Mouse (Mus musculus): Measurements from ENCODE around the gene Hadha. TPM values are rescaled to one million over a fixed set of nuclear protein-coding genes. Genes with fewer than 3 reads are reported as not detected.

Gene Hadha
- total RNA-seq, 1 experiment: 102 TPM

DNA sequence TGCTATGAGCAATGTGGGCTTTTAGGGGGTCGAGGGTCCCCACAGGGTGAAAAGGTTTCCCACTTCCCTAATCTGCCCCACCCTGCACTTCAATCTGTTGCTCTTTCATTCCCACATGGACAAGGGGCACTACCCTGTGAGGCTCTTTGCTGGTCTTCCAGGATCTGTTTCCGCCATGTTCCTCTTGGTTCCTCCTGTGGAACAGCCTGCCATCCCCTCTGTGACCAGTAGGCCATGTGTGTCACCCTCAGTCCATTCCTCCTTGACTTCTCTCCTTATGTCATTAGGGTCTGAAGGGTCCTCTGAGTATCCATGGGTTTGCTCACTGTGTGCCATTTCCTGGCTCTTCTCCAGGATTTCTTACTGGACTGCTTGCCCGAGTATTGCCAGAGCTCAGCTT, 43.2 kb downstream of the Hadha start:
- Histone ChIP-seq H3K4me3 (ENCODE audit: insufficient read depth in 1 of 2, low read depth in 1 of 2, low read length in 2 of 2, poor library complexity in 1 of 2, severe bottlenecking in 1 of 2) (0 out of 4 replicates have a peak overlapping the region, but pooled peaks of 1 of the 2 experiments have one; percentile 43), H3K27ac (ENCODE audit: insufficient read depth, low read depth, low read length, poor library complexity, severe bottlenecking) (no peak overlapping the region), H3K9ac (ENCODE audit: insufficient read depth, low read depth, low read length, poor library complexity, severe bottlenecking) (no peak overlapping the region), H3K36me3 (ENCODE audit: control insufficient read depth, insufficient read depth, low read length, poor library complexity, severe bottlenecking) (no peaks in the 10 kb centered on the region), H3K4me1 (ENCODE audit: control insufficient read depth in 2 of 2, insufficient read depth in 2 of 2, low read length in 2 of 2, poor library complexity in 1 of 2) (peaks cover 0 to 21% of the 10 kb centered on the region in 2 experiments; a peak in 3 of 4 replicates), H3K9me3 (ENCODE audit: control insufficient read depth, insufficient read depth, low read depth, low read length) (no peaks in the 10 kb centered on the region)
- in situ Hi-C loops (cut with MboI; ENCODE audit: low sequenced_read_pairs in 2 of 2, unreplicated experiment in 2 of 2): no loop called here
- no peak for DNase-seq (ENCODE audit: low read depth, low spot score)
- no peak for TF ChIP-seq MAFK (IDR thresholded peaks at IDR 0.05; ENCODE audit: insufficient read depth, low read depth, low read length)

DNA sequence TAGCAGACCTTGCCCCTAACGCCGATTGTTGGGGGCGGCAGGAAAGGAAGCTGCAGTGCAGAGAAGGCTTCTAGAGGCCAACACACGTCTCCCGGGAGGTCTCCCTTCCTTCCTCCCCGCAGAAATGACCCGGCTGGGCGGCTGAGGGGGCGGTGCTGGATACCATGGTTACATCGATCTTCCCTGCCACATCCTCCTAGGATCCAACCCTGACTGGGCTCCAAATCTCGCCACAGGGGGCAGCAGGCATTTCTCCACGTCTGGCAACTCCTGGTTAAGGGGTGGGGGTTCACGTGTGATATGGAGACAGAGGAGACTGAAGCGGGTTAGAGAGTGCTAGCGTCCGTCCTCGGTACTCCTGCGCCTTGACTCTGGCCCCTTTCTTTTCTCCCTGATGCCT, 43.8 kb downstream of the Hadha start:
- H3K4me1 ChIP-seq (ENCODE audit: control insufficient read depth in 2 of 2, insufficient read depth in 2 of 2, low read length in 2 of 2, poor library complexity in 1 of 2): peaks cover 0 to 24% of the 10 kb centered on the region in 2 experiments; a peak in 3 of 4 replicates
- TF ChIP-seq MAFK (IDR thresholded peaks at IDR 0.05; ENCODE audit: insufficient read depth, low read depth, low read length) (no peak), ZNF384 (IDR thresholded peaks at IDR 0.05; ENCODE audit: low read depth, low read length) (no peak), HCFC1 (IDR thresholded peaks at IDR 0.05; ENCODE audit: borderline replicate concordance, insufficient read depth, low read length) (no peak), ZC3H11A (IDR thresholded peaks at IDR 0.05; ENCODE audit: borderline replicate concordance, low read depth, low read length) (no peak), CHD2 (IDR thresholded peaks at IDR 0.05; ENCODE audit: low read depth, low read length) (no peak)
- no peaks in the 10 kb centered on the region for H3K36me3 ChIP-seq (ENCODE audit: control insufficient read depth, insufficient read depth, low read length, poor library complexity, severe bottlenecking)
- no peak overlapping the region for H3K27ac ChIP-seq (ENCODE audit: insufficient read depth, low read depth, low read length, poor library complexity, severe bottlenecking)
- H3K9ac ChIP-seq (ENCODE audit: insufficient read depth, low read depth, low read length, poor library complexity, severe bottlenecking): no peak overlapping the region
- no peaks in the 10 kb centered on the region for H3K9me3 ChIP-seq (ENCODE audit: control insufficient read depth, insufficient read depth, low read depth, low read length)
- peak; percentile 60 for DNase-seq (ENCODE audit: low read depth, low spot score)
- peak overlapping the region; percentile 8 to 43; a peak in 2 of 4 replicates for H3K4me3 ChIP-seq (ENCODE audit: insufficient read depth in 1 of 2, low read depth in 1 of 2, low read length in 2 of 2, poor library complexity in 1 of 2, severe bottlenecking in 1 of 2)
- in situ Hi-C loops (cut with MboI; ENCODE audit: low sequenced_read_pairs in 2 of 2, unreplicated experiment in 2 of 2): no loop called here

DNA sequence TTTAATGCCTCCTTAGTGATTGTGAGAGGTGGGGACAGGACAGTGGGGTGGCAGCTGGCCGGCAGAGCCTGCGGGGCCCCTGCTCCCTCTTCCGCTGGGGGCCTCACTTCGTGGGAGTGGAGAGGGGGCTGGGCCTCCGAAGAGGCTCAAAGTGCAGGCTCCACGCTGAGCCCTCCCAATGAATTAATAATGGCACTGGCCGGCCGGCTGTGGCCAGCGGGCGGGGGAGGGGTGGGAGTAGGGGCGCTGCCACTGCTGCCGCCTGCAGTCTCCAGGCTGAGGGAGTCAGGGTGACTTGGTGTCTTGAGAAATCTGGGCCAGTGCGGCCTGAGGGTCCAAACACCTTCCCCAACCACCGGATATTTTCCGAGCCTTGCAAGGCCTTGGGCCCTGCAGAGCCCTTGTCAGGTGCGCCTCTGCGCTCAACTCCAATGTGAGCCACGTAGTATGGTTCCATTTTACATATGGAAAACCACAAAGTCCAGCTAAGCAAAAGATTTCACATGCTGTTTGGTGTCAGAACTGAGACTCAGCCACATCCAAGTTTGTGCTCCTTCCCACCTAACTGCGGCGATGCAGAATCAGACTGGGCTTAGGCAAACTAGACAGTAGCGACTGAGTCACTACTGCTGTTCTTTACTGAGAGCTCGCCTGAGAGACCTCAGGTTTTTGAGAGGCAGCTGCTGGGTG, 44.4 kb downstream of the Hadha start:
- H3K4me1 ChIP-seq (ENCODE audit: control insufficient read depth in 2 of 2, insufficient read depth in 2 of 2, low read length in 2 of 2, poor library complexity in 1 of 2): peaks cover 0 to 28% of the 10 kb centered on the region in 2 experiments; a peak in 3 of 4 replicates
- H3K9me3 ChIP-seq (ENCODE audit: control insufficient read depth, insufficient read depth, low read depth, low read length): no peaks in the 10 kb centered on the region
- no peak overlapping the region for H3K27ac ChIP-seq (ENCODE audit: insufficient read depth, low read depth, low read length, poor library complexity, severe bottlenecking)
- in situ Hi-C loops (cut with MboI; ENCODE audit: low sequenced_read_pairs in 2 of 2, unreplicated experiment in 2 of 2): no loop called here
- no peak overlapping the region for H3K9ac ChIP-seq (ENCODE audit: insufficient read depth, low read depth, low read length, poor library complexity, severe bottlenecking)
- no peak for DNase-seq (ENCODE audit: low read depth, low spot score)
- TF ChIP-seq CHD2 (IDR thresholded peaks at IDR 0.05; ENCODE audit: low read depth, low read length): no peak
- TF ChIP-seq HCFC1 (IDR thresholded peaks at IDR 0.05; ENCODE audit: borderline replicate concordance, insufficient read depth, low read length): no peak
- no peak for TF ChIP-seq ZC3H11A (IDR thresholded peaks at IDR 0.05; ENCODE audit: borderline replicate concordance, low read depth, low read length)
- no peak for TF ChIP-seq ZNF384 (IDR thresholded peaks at IDR 0.05; ENCODE audit: low read depth, low read length)
- TF ChIP-seq MAFK (IDR thresholded peaks at IDR 0.05; ENCODE audit: insufficient read depth, low read depth, low read length): no peak
- peak overlapping the region in 1 of 2 experiments; percentile 13; a peak in 1 of 4 replicates for H3K4me3 ChIP-seq (ENCODE audit: insufficient read depth in 1 of 2, low read depth in 1 of 2, low read length in 2 of 2, poor library complexity in 1 of 2, severe bottlenecking in 1 of 2)
- H3K36me3 ChIP-seq (ENCODE audit: control insufficient read depth, insufficient read depth, low read length, poor library complexity, severe bottlenecking): no peaks in the 10 kb centered on the region

DNA sequence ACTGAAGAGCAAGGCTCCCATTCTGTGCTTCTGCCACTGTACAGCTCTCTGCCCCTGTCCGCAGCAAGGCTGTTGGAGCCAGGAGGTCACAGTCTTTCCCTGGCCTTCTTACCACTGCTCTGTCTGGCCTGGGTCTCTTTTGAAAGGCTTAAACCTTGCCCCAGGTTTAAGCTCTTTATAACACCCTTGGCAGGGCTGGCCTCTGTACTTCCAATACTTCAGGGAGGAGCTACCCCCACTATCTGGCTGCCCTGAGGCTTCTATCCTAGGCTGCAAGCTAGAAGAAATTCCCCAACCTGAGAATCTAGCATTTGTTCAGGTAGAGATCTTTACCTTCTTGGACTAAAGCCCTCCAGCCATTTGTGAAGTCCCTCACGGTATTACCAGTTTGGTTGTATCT, 45.1 kb downstream of the Hadha start:
- Histone ChIP-seq H3K4me3 (ENCODE audit: insufficient read depth in 1 of 2, low read depth in 1 of 2, low read length in 2 of 2, poor library complexity in 1 of 2, severe bottlenecking in 1 of 2) (no peak overlapping the region), H3K9ac (ENCODE audit: insufficient read depth, low read depth, low read length, poor library complexity, severe bottlenecking) (no peak overlapping the region), H3K9me3 (ENCODE audit: control insufficient read depth, insufficient read depth, low read depth, low read length) (no peaks in the 10 kb centered on the region), H3K36me3 (ENCODE audit: control insufficient read depth, insufficient read depth, low read length, poor library complexity, severe bottlenecking) (no peaks in the 10 kb centered on the region), H3K4me1 (ENCODE audit: control insufficient read depth in 2 of 2, insufficient read depth in 2 of 2, low read length in 2 of 2, poor library complexity in 1 of 2) (peaks cover 0 to 28% of the 10 kb centered on the region in 2 experiments; a peak in 3 of 4 replicates), H3K27ac (ENCODE audit: insufficient read depth, low read depth, low read length, poor library complexity, severe bottlenecking) (no peak overlapping the region)
- no peak for TF ChIP-seq MAFK (IDR thresholded peaks at IDR 0.05; ENCODE audit: insufficient read depth, low read depth, low read length)
- no peak for TF ChIP-seq ZC3H11A (IDR thresholded peaks at IDR 0.05; ENCODE audit: borderline replicate concordance, low read depth, low read length)
- TF ChIP-seq HCFC1 (IDR thresholded peaks at IDR 0.05; ENCODE audit: borderline replicate concordance, insufficient read depth, low read length): no peak
- no peak for TF ChIP-seq ZNF384 (IDR thresholded peaks at IDR 0.05; ENCODE audit: low read depth, low read length)
- TF ChIP-seq CHD2 (IDR thresholded peaks at IDR 0.05; ENCODE audit: low read depth, low read length): no peak
- no peak for DNase-seq (ENCODE audit: low read depth, low spot score)
- in situ Hi-C loops (cut with MboI; ENCODE audit: low sequenced_read_pairs in 2 of 2, unreplicated experiment in 2 of 2): no loop called here
